Mouse (Mus musculus) mesoderm, embryonic 11.5 days (tissue): ENCODE results near the gene Vps53.
A peak's percentile ranks its signal among the peaks of the same experiment; 100 is the strongest.

Source experiments
- DNase-seq: peaks from one replicate; pipeline ENCODE4 v3.0.0-alpha.2; 2012; ENCODE audit warnings: low read depth, low spot score

Vps53 gene

GRCm38 (mm10) chr11:76056487-76056886, 123.0 kb downstream of the Vps53 start:
- no peak for DNase-seq

- DNase-seq, result no peak
Measured at GRCm38 (mm10) chr11:76052496-76052895, 127.0 kb downstream of the Vps53 start.

DNA sequence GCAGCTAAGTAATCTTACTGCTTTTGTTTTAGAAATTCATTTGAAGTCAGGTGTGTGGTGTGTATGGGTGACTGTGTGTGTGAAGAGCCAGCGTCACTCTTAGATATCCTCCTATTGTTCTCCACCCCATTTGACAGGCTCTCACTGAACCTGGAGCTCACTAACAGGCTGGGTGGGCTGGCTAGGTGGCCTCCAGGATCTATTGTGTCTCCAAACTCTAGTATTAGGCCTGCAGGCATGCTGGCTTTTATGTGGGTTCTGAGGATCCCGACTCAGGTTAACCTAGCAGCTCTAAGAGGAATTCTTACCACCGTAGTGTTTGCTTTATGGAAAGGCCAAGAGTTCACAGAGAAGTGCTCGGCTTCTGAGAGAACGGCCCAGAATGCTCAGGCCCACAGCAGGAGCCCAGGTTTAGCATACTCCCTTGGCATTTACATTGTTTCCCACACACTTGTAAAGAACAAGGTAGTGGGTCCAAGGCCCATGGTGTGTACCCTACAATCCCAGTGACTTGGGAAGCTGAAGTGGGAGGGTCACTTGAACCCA, 128.4 kb downstream of the Vps53 start:
- DNase-seq, result no peak

- DNase-seq, result no peak
Measured at GRCm38 (mm10) chr11:76050509-76050908, 128.9 kb downstream of the Vps53 start.

- no peak for DNase-seq
Measured at GRCm38 (mm10) chr11:76045367-76045766, 134.1 kb downstream of the Vps53 start.

GRCm38 (mm10) chr11:76044468-76044867, 135.0 kb downstream of the Vps53 start:
- no peak for DNase-seq

DNA sequence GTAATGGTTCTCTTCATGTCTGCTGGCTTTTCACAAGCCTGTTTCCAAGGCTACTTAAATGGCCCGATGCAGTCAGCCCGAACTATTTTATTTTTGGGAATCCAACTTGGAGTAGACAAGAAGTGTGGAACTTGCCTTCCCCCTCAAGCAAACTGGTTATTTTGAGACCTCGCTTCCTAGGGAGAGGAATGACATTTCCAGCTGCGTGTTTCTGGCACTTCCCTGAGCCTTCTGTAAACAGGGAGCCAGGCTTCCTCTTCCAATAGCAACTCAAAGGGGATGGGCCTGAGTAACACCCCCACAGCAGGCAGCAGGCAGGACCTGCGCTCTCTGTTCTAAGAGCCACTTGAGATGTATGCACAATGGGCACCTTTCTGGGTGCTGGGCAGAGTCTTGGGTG, 136.6 kb downstream of the Vps53 start:
- DNase-seq, result no peak

DNA sequence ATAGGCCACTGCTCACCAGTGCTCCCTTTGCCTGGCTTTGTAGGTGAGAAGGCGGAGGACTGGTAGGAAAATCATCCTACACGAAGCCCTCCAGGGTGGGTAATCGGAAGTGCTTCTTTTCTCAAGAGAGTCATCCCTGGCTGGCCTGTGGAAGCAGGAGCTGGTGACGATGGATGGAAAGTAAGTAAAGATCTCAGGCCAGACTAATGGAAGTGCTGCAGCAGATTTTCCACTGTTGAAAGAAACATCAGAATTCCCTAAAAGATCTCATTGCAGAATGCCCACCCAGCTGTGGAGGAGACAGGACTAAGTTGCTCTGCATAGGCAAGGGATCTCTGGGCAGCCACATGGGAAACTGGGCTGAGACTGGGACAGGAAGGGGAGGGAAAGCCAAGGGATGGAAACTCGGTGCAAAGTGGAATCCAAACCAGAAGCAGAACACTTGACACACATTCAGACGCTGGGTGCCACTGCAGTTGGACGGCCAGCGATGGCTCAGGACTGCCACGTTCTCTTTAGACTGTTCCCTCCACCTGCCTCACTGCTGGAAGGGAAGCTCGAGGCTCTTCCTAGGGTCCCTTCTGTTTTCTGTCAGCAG, 137.3 kb downstream of the Vps53 start:
- DNase-seq, result no peak

DNA sequence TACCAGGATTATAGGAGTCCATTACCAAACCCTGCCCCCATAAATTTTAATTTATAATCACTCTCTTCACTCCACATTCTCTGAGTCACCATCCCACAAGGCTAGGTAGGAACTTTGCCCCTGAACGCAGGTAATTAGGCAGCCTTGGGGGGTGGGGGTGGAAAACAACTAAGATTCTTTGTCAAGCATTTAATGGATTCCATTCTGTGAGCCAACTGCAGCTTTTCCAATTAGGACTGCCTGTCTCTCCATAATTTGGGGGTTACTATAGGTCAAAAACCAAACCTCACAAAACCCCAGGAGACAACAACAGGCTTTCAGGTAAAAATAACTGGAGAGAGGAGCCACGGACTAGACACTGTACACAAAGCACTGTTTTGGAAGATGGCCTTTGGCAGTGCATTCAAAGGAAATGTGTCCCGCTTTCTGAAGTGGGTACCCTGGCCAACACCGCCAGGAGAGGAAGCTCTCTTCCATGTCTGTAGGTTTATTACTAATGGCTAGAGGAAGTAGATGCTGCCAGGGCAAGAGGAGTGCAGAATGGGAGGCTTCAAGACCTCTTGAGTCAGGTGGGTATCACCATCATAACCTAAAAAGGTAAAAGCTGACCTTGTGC, 138.6 kb downstream of the Vps53 start:
- no peak for DNase-seq

DNA sequence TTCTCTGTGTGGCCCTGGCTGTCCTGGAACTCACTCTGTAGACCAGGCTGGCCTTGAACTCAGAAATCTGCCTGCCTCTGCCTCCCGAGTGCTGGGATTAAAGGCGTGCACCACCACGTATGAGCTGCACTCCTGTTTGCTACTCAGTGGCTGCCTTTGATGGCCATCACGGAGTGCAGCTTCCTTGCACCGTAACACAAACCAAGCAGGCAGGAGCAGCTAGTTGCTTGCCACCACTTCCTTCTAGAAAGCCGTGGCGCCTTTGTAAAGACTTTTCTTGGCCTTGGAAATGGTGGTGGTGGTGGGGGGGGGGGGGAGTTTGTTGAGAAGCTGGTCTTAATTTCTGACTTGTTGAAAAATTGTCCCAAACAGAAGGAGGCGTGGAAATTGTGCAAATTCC, 139.3 kb downstream of the Vps53 start:
- no peak for DNase-seq

DNA sequence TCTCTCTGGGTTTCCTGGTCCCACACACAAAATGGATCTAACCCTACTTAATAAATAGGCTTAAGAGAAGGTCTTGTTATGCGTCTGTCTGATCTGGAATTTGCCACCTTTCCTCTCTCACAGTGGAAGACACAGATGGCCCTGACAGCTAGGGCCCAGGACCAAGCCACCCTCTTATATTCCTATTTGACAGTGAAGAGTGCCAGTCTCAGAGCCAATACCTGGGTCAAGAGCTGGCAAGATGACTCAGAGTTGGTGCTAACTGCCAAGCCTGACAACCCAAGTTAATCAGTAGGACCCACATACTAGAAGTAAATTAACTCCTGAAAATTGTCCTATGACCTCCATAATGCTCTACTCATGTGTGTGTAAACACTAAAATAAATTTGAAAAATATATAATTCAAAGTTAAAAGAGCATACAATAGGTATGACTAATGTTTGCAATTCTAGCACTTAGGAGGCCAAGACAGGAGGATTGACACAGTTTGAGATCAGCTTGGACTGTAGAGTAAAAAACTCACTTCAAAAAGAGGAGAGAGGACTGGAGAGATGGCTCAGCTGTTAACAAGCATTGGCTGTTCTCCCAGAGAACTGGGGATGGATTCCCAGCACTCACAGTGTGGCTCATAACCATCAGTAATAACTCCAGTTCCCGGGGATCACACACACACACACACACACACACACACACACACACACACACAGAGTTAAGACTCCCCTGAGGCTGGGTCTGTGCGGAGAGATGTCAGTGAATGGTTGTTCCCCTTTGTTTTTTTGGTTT, 140.0 kb downstream of the Vps53 start:
- no peak for DNase-seq

DNA sequence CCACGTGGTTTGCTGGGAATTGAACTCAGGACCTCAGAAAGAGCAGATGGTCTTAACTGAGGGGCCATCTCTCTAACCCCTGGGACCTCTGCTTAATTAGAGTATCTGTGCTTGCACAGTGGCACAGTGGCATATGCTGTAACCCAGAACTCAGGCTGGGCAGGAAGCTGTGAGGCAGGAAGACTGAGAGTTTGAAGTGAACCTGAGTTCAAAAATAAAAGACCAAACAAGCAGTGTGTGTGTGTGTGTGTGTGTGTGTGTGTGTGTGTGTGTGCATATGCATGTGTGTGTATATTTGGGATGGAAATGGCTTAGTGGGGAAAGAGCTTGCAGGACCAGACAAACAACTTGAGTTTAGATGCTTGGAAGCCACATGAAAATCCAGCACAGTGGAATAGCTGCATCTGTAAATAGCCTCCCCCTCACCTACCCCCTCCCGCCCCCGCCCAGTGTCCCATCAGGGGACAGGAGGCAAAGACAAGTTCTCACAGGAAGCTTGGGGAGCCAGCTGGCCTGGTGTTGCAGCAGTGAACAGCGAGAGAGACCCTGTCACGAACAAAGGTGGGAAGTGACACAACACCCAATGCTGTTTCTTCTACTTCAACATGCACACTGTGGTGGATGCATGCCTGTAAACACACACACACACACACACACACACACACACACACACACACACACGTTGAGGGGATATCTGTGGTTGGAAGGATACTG, 141.7 kb downstream of the Vps53 start:
- DNase-seq, result no peak

- no peak for DNase-seq
Measured at GRCm38 (mm10) chr11:76035182-76035581, 144.3 kb downstream of the Vps53 start.

GRCm38 (mm10) chr11:76033836-76034235, 145.6 kb downstream of the Vps53 start:
- no peak for DNase-seq

DNA sequence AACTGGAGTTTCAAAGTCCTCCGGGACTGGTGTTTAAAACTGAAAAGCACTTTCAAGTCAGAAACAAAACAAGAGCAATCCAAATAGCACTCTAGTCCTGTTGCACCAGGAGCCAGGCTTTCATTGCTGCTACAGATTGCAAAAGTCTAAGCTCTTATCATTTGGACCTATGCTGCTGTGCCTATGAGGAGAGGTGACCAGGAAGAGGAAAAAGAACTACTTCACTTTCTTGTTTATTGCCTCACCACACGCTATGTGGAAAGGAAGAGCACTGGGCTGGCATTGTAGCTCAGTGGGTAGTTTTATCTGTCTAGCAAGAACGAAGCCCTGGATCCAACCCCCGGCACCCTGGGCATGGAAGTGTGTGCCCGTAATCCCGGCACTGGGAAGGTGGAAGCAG, 146.1 kb downstream of the Vps53 start:
- DNase-seq, result no peak

GRCm38 (mm10) chr11:76028072-76028465, 151.4 kb downstream of the Vps53 start:
- no peak for DNase-seq

- peak; percentile 87 for DNase-seq
Measured at GRCm38 (mm10) chr11:76027139-76028071, 152.0 kb downstream of the Vps53 start, which contains the start of gene Rflnb. TSS of gene Rflnb (minus strand) at chr11:76027782.

DNA sequence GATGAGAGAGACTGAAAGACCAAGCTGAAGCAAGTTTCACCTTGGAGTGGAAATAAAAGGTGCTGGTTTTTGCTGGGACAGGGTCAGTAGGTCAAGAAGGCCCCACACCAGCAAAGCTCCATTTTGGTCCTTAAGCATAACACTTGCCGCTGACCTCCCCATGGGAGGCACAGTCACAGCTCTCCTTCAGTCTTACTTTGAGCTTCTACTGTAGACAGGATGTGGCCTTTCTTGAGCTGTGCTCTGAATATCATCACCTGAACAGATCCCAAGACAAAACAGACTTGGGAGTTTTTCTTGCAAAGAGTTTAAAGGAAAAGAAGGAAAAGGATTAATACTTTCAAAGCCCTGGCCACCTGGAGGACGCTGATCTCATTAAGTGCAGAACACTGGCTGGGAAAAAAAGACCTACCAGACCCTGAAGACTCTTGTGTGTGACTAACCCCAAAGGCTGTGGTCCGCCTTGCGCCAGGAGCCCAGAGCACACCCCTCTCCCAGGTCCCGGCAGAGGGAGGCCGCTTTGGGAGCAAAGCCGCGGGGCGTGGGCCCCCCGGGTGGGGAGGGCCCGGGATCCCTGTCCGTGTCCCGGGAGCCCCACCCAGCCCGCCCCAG, 152.8 kb downstream of the Vps53 start:
- no peak for DNase-seq

DNA sequence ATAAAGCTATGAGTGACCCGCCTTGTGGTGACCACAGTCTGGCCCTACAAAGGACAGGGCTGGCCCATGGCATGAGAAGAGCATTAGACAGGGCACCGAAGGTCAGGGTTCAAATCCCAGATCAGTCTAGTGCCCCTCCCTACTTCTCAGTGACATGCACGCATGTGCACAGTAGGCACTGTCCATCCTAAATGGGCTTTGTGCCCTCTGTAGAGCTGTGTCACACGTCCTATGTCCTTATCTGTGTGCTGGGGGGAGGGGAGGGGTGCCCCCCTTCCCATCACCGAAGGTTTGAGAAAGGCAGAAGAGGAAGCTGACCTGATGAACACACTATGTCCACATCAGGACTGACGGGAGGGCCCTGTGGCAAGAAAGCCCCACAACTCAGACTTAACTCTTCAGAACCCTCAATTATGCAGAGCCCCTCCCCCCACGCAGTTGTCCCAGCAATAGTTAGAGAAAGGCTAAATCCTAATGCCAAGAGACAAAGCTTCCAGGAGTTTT, 154.3 kb downstream of the Vps53 start:
- no peak for DNase-seq

GRCm38 (mm10) chr11:76020916-76021315, 158.5 kb downstream of the Vps53 start:
- DNase-seq, result no peak
